Mouse (Mus musculus) urinary bladder, postnatal 4 days (tissue): ENCODE data around the gene Scn3b.

Source experiments
- DNase-seq, 2 experiments: peaks; one replicate each; pipeline ENCODE4 v3.0.0; 2021 to 2022; ENCODE audit warnings: low spot score in 2 of 2

Scn3b gene

GRCm38 (mm10) chr9:40337131-40337820 lies 68.3 kb downstream of the Scn3b start:
- no peak for DNase-seq

- DNase-seq: no peak
These were observed 70.6 kb downstream of the Scn3b start for GRCm38 (mm10) chr9:40339578-40339977.
